Mouse (Mus musculus) lung, postnatal 0 days (tissue): ENCODE measurements around the gene Dand5. TPM values are rescaled to one million over a fixed set of nuclear protein-coding genes. Genes with fewer than 3 reads are reported as not detected.

Experiments
- ATAC-seq: fragments of 200-750 bp; cut with Nextera tagmentation; 2 replicates; pipeline ENCODE4 v1.8.0; 2017; ENCODE audit warnings: moderate library complexity
- DNase-seq: peaks from one replicate; pipeline ENCODE4 v3.0.0-alpha.2; 2016; ENCODE audit warnings: low spot score
- H3K27ac ChIP-seq: fragments of 300-500 bp; sonication (generic); 2 replicates; pipeline ENCODE4 v1.5.1; 2014; ENCODE audit warnings: antibody characterized with exemption, mild to moderate bottlenecking, low read length, mixed read lengths
- H3K27me3 ChIP-seq: fragments of 300-500 bp; sonication (generic); replicated peaks from 2 replicates; pipeline ENCODE4 v1.6.1; 2014; ENCODE audit warnings: low read length, mixed read lengths; ENCODE audit not compliant: insufficient read depth
- H3K36me3 ChIP-seq: fragments of 300-500 bp; sonication (generic); 2 replicates; pipeline ENCODE4 v1.6.1; 2014; ENCODE audit warnings: low read length, mixed read lengths; ENCODE audit not compliant: insufficient read depth
- H3K4me1 ChIP-seq: fragments of 300-500 bp; sonication (generic); 2 replicates; pipeline ENCODE4 v1.6.1; 2014; ENCODE audit warnings: antibody characterized with exemption, low read depth, low read length, mixed read lengths; ENCODE audit not compliant: insufficient read depth
- H3K4me2 ChIP-seq: fragments of 300-500 bp; sonication (generic); replicated peaks from 2 replicates; pipeline ENCODE4 v1.6.1; 2014; ENCODE audit warnings: low read depth, mild to moderate bottlenecking, low read length, moderate library complexity, mixed read lengths
- H3K4me3 ChIP-seq: fragments of 300-500 bp; sonication (generic); 2 replicates; pipeline ENCODE4 v1.5.1; 2014; ENCODE audit warnings: low read depth, low read length
- H3K9ac ChIP-seq: fragments of 300-500 bp; sonication (generic); replicated peaks from 2 replicates; pipeline ENCODE4 v1.6.1; 2014; ENCODE audit warnings: low read depth, mild to moderate bottlenecking
- H3K9me3 ChIP-seq: fragments of 300-500 bp; sonication (generic); 2 replicates; pipeline ENCODE4 v1.6.1; 2016; ENCODE audit warnings: low read length, mixed read lengths
- CTCF ChIP-seq: IDR thresholded peaks from 2 replicates; pipeline ENCODE4 v1.5.1; 2016; ENCODE audit warnings: antibody characterized with exemption, mild to moderate bottlenecking
- EP300 ChIP-seq: IDR thresholded peaks from 2 replicates; pipeline ENCODE4 v1.6.1; 2016; ENCODE audit warnings: antibody characterized with exemption, mild to moderate bottlenecking, control low read depth
- WGBS: fragments of 180-500 bp; shearing (Covaris S2); extraction: QIAGEN DNeasy Blood & Tissue Kit; methylation state at CpG from one replicate; pipeline ENCODE4 v1.1.7; 2014; 5-methylcytosine and 5-hydroxymethylcytosine counted together
- polyA plus RNA-seq: library from polyadenylated mRNA; unstranded; fragments of >200 nt; fragmentation: Nextera tagmentation; extraction: Ambion mirVana; gene quantifications from 2 replicates; pipeline ENCODE4 v1.2.1, GENCODE M21; 2015

Gene Dand5
- polyA plus RNA-seq, 1 experiment from 2014 or later, result 6.8 TPM

DNA sequence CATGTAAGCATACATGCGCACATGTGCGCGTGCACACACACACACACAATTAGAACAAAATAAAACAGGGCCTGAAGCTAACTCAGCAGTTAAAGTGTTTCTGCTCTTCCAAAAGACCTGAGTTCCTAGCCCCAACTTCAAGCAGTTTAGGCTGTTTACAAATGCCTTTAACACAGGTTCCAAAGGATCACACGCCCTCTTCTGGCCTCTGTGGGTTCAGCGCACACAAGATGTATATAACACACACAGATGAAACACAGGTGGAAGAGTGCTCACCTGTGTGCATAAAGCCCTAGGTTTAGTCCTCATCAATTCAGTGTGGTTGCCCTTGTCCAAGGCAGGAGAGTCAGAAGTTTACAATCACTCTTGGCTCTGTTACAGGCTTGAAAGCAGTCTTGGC, 16.6 kb downstream of the Dand5 start:
- Histone ChIP-seq H3K9ac (no peak overlapping the region), H3K4me2 (no peak overlapping the region), H3K36me3 (no peaks in the 10 kb centered on the region), H3K27ac (no peak overlapping the region), H3K4me3 (no peak overlapping the region), H3K9me3 (no peaks in the 10 kb centered on the region), H3K4me1 (no peaks in the 10 kb centered on the region), H3K27me3 (no peaks in the 10 kb centered on the region)
- DNase-seq, result no peak
- ATAC-seq, result no peak
- no peak for TF ChIP-seq EP300
- TF ChIP-seq CTCF, result 0 out of 2 replicates have a peak, but pooled peaks have one; percentile 13
- WGBS, result 92% methylated on average over 5 of the region's 5 CpGs

DNA sequence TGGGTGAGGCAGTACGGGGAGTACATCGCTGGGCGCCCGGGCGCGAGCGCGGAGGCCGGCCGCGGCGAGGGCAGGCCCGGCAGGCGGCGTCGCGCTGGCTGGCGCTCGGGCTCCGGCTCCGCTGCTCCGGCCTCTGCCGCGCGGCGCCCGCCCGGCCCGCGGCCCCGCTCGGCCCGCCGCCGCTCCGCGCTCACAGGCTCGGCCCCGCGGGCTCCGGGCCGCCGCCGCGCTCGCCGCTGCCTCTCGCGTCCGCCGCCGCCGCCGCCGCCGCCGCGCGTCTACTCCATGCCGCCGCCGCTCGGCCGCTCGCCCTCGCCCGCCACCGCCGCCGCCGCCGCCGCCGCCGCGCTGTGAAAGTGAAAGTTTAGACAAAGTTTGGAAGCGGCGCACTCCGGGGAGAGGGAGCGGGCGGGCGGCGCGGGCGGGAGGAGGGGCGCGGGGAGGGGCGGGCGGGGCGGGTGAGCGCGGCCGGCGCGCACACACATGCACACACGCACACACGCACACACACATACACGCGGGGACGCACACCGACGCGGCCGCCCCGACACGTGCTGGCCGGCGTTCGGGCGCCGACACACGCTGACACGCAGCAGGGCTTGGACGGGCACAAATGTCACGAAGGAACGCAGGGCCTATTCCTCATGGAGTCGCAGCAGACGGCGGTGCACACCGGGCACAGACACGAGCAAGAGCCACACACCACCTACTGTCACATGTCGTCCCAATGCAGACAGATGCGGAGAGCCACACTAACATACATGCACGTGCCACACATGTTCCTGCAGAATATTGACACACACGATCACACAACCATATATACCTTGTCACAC, 22.4 kb downstream of the Dand5 start, which contains the start of gene Nfix:
Gene Nfix, minus strand, starts transcription at position 346 of the 833 bp plus-strand sequence.
- peak within 1 kb of the TSS; percentile 83 for H3K4me2 ChIP-seq
- 0 out of 2 replicates have a peak, but pooled peaks cover 6% of the 10 kb centered on the region for H3K36me3 ChIP-seq
- H3K4me1 ChIP-seq, result peaks cover 8% of the 10 kb centered on the region; the same call in 1 of the 2 replicates
- no peaks in the 10 kb centered on the region for H3K27me3 ChIP-seq
- DNase-seq, result peak; percentile 85
- H3K4me3 ChIP-seq, result peak within 1 kb of the TSS; percentile 83
- ATAC-seq, result peak; percentile 66
- peak within 1 kb of the TSS; percentile 77 for H3K9ac ChIP-seq
- peak within 1 kb of the TSS; percentile 91 for H3K27ac ChIP-seq
- no peaks in the 10 kb centered on the region for H3K9me3 ChIP-seq
- no peak for TF ChIP-seq EP300
- peak; percentile 20; the same call in 1 of the 2 replicates for TF ChIP-seq CTCF
- under 1% methylated on average over 54 of the region's 125 CpGs for WGBS

DNA sequence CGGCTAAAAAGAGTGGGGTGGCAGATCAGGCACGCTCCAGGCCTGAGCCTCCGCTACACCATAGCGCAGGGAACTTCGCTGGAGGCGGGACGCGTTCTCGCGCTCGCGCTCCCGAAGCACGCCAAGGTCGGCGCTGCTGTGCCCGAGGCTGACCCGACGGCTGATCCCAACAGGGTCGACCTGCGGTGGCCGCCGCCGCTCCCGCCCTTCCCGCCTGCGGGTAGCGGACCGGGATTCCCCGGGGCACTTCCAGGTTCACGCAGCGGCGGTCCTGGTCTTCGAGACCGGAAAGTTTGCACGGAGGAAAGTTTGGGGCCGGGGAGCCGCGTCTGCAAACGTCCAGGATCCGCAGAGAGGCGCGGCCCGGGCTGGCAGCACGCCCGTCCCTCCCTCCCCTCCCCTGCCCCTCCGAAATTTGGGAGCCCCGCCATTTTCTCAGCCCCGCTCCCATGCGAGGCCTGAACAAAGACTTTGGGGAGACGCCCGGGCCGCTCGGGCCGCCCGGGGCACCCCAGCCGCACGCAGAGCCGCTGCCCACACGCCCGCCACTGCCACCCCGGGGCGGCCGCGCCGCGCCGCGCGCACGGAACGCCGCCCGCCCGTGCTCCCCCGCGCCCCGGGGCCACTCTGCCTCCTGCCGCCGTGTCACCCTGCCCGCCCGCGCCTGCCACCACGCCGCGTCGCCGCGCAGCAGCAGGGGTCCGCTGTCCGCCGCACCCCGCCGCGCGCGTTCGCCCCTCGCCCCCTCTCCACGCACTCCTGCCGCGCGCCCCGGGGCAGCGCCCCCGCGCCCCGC, 23.3 kb downstream of the Dand5 start:
- H3K27ac ChIP-seq, result peak overlapping the region; percentile 91
- peak overlapping the region; percentile 77 for H3K9ac ChIP-seq
- DNase-seq (peak; percentile 59), ATAC-seq (peak; percentile 47)
- peaks cover 8% of the 10 kb centered on the region for H3K4me1 ChIP-seq
- H3K4me2 ChIP-seq, result peak overlapping the region; percentile 83
- 0 out of 2 replicates have a peak, but pooled peaks cover 6% of the 10 kb centered on the region for H3K36me3 ChIP-seq
- TF ChIP-seq CTCF (peak; percentile 42), EP300 (no peak)
- no peaks in the 10 kb centered on the region for H3K9me3 ChIP-seq
- H3K4me3 ChIP-seq, result peak overlapping the region; percentile 83
- no peaks in the 10 kb centered on the region for H3K27me3 ChIP-seq
- WGBS, result under 1% methylated on average over 60 of the region's 108 CpGs

DNA sequence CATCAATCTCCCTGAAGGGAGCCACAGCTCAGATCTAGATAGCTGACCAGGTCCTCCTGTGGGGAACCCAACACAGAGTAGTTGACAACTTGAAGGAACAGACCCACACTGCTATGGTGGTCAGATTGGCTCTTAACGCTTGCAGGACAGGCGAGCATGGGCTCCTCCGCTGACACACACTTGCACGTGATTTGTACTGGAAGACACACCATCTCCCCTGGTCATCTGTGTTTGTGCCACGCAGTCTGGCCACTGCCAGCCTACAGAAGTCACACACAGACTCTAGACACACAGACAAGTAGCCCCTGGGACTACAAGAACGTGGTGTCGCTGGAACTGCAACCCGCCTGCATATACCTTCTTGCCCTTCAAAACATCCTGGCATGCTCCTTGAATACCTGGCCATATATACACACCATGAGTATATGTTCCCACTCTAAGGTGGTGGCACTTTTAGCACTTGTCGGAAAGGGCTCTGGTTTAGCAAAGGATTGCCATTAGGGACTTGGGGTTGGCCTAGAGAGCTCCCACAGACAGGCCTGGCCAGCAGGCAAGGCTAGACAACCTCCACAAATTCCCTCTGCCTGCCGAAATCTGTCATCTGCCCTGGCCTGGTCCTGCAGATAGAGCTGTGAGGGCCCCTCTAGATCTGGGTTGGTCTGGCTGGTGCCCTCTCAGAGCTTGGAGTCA, 24.0 kb downstream of the Dand5 start:
- Histone ChIP-seq H3K36me3 (0 out of 2 replicates have a peak, but pooled peaks cover 6% of the 10 kb centered on the region), H3K27ac (peak overlapping the region; percentile 91), H3K4me3 (peak overlapping the region; percentile 83), H3K27me3 (no peaks in the 10 kb centered on the region), H3K4me1 (peaks cover 8% of the 10 kb centered on the region), H3K9ac (peak overlapping the region; percentile 77), H3K4me2 (peak overlapping the region; percentile 83), H3K9me3 (no peaks in the 10 kb centered on the region)
- ATAC-seq (no peak), DNase-seq (no peak)
- 59% methylated on average over 10 of the region's 10 CpGs for WGBS
- TF ChIP-seq CTCF (no peak), EP300 (no peak)

DNA sequence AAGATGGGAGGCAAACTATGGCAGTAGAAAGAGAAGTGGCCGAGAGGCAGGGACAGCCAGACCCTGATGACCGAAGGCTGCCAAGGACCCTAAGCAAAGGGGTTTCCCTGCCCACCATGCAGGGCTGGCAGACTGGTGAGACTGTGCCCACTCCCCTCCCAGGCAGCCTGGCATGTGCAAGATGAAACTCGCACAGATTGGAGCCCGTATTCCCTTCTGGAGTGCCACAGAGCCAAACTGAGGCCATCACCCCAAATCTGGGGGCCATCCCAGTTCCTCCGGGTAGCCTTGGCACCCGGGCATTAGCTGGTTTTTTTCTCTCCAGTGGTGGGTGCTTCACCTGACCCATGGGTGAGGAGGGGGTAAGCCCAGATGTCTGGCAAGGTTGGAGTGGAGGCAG, 24.7 kb downstream of the Dand5 start:
- Histone ChIP-seq H3K4me3 (no peak overlapping the region), H3K4me1 (peaks cover 8% of the 10 kb centered on the region), H3K27ac (no peak overlapping the region), H3K4me2 (no peak overlapping the region), H3K9ac (0 out of 2 replicates have a peak overlapping the region, but pooled peaks have one; percentile 12), H3K36me3 (0 out of 2 replicates have a peak, but pooled peaks cover 6% of the 10 kb centered on the region), H3K9me3 (no peaks in the 10 kb centered on the region), H3K27me3 (no peaks in the 10 kb centered on the region)
- ATAC-seq (no peak), DNase-seq (no peak)
- 69% methylated on average over 6 of the region's 6 CpGs for WGBS
- no peak for TF ChIP-seq CTCF
- TF ChIP-seq EP300, result no peak
